Mouse (Mus musculus) thymus, adult 2 months (tissue): ENCODE measurements around the gene Vmn2r45. TPM values are rescaled to one million over a fixed set of nuclear protein-coding genes. Genes with fewer than 3 reads are reported as not detected.
"Not testable (repeated sequence)": the region's sequence is repeated elsewhere in the genome, so short reads cannot be mapped to it uniquely, and the experiment has no call there.

Experiments used
- DNase-seq: peaks from one replicate; pipeline ENCODE4 v3.0.0; 2021
- H3K27ac ChIP-seq: fragments of 200-500 bp; 2 replicates; pipeline ENCODE4 v1.5.1; 2012; ENCODE audit warnings: low read length, control low read depth; ENCODE audit not compliant: control insufficient read depth, insufficient read depth
- H3K27me3 ChIP-seq: fragments of 200-500 bp; 2 replicates; pipeline ENCODE4 v1.6.1; 2012; ENCODE audit warnings: mild to moderate bottlenecking, low read length, moderate library complexity, mixed read lengths; ENCODE audit not compliant: control insufficient read depth, insufficient read depth
- H3K36me3 ChIP-seq: fragments of 200-500 bp; 2 replicates; pipeline ENCODE4 v1.6.1; 2012; ENCODE audit warnings: mild to moderate bottlenecking, low read length, moderate library complexity; ENCODE audit not compliant: control insufficient read depth, insufficient read depth
- H3K4me1 ChIP-seq: fragments of 200-500 bp; replicated peaks from 2 replicates; pipeline ENCODE4 v1.6.1; 2012; ENCODE audit warnings: low read length; ENCODE audit not compliant: control insufficient read depth, insufficient read depth
- H3K4me3 ChIP-seq: fragments of 200-500 bp; 2 replicates; pipeline ENCODE4 v1.5.1; 2012; ENCODE audit warnings: mild to moderate bottlenecking, low read length, control low read depth, moderate library complexity; ENCODE audit not compliant: control insufficient read depth, insufficient read depth
- WGBS: fragments of 180-500 bp; shearing (Covaris S2); methylation state at CpG from one replicate; pipeline ENCODE4 v1.1.7; 2018; 5-methylcytosine and 5-hydroxymethylcytosine counted together
- polyA plus RNA-seq: library from polyadenylated mRNA; depleted of rRNA; stranded (reverse); fragments of >200 nt; gene quantifications from 2 replicates; pipeline ENCODE4 v1.2.3, GENCODE M21; 2012; rRNA removed

Vmn2r45 gene
- not detected in 2 replicates for polyA plus RNA-seq

GRCm38 (mm10) chr7:8488975-8489374, at the start of gene Vmn2r45:
Gene Vmn2r45, minus strand, starts transcription at chr7:8489075.
- 63% methylated on average over 2 of the region's 2 CpGs for WGBS
- DNase-seq, H3K4me1 ChIP-seq, H3K27me3 ChIP-seq, H3K36me3 ChIP-seq, H3K4me3 ChIP-seq, H3K27ac ChIP-seq: not testable (repeated sequence)

Other genes with a start within 250 kb of the Vmn2r45 start
- not detected in 2 replicates for gene Vmn2r43, start 228.5 kb downstream of the Vmn2r45 start, polyA plus RNA-seq
- gene Vmn2r44, start 105.7 kb downstream of the Vmn2r45 start, polyA plus RNA-seq: not detected in 2 replicates